Mouse (Mus musculus) heart, postnatal 14 days (tissue): ENCODE measurements around the gene Stum. TPM values are rescaled to one million over a fixed set of nuclear protein-coding genes. Genes with fewer than 3 reads are reported as not detected.
"Not testable (repeated sequence)": the region's sequence is repeated elsewhere in the genome, so short reads cannot be mapped to it uniquely, and the experiment has no call there.

Experiments
- DNase-seq, 2 experiments: peaks; one replicate each; pipeline ENCODE4 v3.0.0; 2021 to 2022
- intact Hi-C: fragments of 180-260 bp; cut with DNase I; formaldehyde crosslinking; loops from one replicate; pipeline ENCODE4 v1.15.1; 2025
- total RNA-seq, 2 experiments: library from RNA; stranded (reverse); gene quantifications; 2 replicates each; pipeline ENCODE4 v1.2.3; 2021

Gene Stum
- total RNA-seq, 2 experiments from 2014 or later, result 0.78 to 1.6 TPM

DNA sequence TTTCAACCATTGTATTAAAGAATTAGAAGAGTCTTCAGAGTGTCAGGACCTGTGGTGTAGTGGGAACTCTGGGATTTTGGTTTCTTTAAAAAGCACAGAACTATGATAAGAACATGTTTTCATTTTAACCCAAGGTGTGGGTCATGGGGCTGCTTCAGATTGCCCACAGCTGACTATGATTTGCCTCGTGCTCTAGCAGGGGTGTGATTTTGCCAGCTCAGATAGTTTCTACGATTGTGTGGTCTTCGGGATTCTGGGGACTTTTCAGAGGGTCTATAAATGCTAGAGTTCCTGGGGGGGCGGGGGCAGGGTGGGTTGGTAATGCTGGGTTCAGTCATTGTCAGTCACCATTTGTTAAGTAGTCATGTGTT lies 91.7 kb downstream of the Stum start:
- intact Hi-C loops, result loop anchor here (2.0 kb wide), 1 partner anchor 15 kb away; no protein-coding TSS in a partner anchor
- DNase-seq, result no peak

DNA sequence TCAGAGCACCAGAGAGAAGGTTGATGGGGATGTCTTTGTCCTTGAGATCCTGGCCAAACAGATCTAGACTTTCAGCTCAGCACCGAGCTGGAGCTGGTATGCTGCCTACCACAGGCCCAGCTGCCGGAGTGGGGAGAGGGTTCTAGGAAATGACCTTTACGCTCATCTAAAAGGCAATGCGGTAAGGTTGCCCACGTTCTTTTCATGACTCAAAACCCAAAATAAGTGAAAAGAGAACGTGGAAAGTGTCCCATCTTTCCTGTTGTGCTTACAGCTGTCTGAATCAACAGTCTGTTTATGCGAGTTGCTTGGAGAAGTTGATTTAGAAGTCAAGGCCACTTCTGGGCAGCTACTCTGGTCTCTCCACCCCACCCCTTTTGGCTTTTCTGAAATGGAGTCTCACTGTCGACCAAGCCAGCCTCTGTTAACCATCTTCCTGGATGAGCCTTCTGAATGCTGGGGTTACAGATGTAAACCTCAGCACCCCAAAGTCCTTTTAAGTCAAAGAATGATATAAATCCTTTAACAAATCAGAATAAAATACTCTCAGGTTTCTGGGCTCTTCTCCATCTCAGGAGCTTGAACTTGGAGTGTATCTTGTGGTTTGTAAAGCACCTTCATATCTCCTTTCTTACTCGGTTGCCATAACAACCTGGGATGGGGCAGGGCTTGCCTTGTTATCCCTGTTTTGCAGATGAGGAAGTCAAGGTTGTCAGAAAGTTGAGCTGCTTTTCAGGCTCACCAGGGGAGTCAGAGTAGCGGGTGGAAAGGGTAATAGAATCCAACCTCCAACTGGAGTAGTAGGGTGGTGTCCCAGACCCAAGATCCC lies 92.3 kb downstream of the Stum start:
- intact Hi-C loops, result loop anchor here (2.0 kb wide), 1 partner anchor 16 kb away; no protein-coding TSS in a partner anchor
- no peak for DNase-seq

DNA sequence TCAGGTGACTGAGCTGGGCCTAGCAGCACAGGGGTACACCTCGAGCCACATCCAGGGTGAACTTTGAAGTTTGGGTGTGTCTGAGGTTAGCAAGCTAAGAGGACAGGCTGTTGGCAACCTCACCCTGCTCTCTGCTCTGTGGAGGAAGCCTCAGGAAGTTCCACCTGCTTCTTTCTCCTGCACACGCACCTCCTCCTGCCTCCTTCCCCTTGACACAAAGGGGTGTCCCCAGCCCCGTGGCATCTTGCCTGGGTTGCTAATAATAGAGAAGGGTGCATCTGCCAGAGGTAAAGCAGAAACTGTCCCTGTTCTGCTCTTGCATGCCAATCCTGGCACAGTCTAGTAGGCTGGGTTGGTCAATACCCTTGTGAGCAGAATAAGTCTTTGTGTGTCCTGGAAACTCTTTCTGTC lies 93.0 kb downstream of the Stum start:
- intact Hi-C loops, result loop anchor here (2.0 kb wide), 1 partner anchor 16 kb away; no protein-coding TSS in a partner anchor
- peak; percentile 66 to 72 for DNase-seq

DNA sequence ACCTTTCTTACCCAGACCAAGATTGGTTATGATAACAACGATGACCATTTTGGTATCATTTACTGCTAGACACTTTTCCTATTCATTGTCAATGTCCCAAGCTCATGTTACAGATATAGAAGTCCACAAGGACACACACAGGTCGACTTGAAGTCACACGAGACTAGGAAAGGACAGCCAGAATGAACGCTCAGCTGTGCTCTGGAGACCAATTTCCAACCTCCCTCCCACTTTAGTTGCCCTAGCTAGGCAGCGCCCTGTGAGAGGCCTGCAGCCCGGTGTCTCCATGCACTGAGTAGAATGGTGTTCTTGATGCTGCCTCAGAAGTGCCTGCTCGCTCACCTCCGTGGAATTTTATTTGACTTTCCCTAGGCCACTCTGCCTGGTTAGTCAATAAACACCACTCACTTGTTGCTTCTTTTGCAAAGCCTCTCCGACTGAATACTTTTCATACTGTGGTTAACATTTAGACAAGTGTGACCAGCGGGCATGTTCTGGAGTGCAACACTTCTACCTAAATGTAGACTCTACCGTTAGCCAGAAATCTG lies 94.0 kb downstream of the Stum start:
- DNase-seq, intact Hi-C loops: not testable (repeated sequence)

DNA sequence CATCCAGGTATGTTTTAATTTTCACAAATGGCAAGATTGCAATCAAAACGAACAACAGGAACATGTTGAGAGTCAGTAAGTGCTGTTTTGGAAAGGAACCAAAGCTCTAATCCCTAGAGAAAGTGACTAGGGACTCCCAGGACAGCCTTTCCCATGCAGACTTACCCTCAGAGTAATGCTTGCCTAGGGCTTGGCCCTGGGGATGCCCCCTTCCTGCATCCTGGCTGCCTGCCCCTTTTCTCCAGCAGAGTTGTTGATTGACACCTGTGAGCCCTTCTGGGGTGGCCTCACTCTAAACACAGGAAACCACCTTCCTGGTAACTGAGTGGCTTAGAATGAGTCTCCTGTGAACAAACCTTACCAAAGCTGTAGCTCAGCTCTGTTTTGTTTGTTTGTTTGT lies 94.8 kb downstream of the Stum start:
- intact Hi-C loops, result no loop called here
- DNase-seq, result no peak

DNA sequence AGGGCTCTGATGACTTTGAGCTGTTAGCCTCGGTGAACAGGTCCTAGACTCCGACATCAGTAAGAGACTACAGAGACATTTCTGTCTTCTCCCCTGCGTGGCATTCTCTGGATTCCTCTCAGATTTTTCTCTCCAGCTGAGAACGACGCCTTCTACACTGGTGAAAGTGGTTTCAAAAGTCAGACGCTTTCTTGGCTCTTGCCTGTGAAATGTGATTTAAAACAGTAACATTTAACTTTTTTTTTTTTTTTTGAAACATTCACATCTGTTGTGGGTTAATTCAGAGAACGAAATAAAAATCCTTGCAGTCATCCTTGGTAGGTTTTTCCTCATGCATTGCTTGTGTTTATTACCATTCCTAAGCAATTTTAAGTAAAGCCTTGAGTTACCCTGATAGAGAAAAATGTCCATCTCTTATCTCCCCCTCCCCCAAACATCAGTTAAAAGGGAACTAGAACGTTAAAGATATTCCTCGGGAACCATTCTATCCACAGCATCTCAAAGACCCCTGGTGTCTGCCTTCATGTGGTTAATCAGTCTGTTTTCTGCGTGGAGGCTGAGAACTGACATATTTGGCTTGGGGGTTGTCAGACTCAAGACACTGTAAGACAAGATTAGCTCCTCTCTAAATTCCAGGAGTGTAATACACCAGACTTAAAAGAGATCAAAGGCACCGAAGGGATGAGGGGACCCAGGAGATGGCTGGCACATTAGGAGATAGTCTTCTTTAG lies 95.4 kb downstream of the Stum start:
- intact Hi-C loops, result loop anchor here (2.0 kb wide), 1 partner anchor 55 kb away; no protein-coding TSS in a partner anchor
- no peak for DNase-seq

DNA sequence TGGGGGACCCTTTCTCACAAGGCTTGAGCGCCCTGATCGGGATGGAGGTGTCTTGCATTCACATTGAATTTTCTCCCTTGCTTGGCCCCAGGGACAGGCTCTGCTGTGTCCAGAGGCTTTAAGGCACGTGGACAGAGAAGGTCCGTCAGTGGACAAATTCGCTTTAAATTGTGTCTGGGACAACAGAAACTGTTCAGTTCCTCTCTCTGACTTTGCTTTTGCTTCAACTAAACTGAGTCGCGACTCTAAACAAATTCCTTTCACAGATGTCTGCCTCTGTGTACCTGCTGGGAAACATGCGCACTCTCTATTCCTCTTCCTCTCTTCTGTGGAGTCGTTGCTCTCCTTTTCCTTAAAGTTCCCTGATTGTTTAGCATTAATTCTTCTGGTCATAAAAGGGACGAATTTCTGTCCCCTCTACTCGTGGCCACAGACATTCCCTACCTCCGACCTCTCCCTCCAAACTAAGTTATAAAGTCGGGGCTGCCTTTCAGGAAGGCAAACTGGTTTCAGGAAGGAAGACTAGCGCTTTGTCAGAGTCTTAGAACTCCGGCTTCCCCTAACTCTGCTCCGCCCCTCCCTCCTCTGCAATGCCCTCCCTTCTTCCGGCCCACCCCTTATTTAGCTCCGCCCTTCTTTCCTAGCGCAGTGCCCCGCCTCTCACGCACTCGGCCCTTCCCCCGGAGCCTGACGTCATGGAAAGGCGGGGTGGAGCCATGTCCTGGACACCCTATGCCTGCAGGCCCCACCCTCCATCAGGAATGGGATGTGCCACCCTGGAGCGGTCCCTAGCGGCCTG lies 96.2 kb downstream of the Stum start:
- intact Hi-C loops, result loop anchor here (2.0 kb wide), 1 partner anchor 54 kb away; no protein-coding TSS in a partner anchor
- DNase-seq, result peak; percentile 98 to 99

DNA sequence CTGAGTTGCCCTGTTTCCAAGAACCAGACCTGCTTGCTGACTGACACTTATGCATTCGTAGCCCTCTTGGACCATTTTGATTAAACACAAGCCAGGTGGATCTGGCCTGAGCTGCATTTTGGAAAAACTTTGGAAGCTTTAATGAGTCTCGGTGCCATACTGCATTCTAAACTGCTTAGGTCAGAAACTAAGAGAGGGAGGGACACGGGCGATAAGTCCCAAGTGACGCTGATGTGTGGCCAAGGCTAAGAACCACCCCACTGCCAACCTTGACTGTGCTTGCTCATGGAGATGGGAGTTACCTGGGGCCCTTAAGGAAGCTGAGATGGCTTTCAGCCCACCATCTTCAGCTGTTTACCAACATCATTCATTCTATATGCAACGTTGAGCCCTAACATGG lies 98.0 kb downstream of the Stum start:
- no peak for DNase-seq
- intact Hi-C loops, result no loop called here

DNA sequence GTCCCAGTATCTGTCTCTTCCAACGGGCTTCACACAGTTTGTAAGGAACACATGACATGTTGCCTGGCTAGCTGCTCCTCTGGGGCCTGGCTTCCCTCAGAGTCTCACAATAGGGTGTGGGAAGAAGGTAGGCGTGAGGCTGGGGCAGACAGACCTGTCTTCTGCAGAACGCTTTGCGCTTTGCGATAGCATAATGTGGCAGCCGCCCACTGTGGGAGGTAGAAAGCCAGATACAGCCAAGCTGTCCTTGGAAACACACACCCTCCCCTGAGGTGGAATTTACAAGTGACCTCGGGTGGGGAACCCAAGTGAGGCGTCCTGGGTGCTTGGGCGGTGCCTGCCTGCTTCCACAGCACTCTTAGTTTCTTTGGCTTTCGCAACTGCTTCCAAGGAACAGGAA lies 98.8 kb downstream of the Stum start:
- DNase-seq, result no peak
- intact Hi-C loops, result no loop called here

DNA sequence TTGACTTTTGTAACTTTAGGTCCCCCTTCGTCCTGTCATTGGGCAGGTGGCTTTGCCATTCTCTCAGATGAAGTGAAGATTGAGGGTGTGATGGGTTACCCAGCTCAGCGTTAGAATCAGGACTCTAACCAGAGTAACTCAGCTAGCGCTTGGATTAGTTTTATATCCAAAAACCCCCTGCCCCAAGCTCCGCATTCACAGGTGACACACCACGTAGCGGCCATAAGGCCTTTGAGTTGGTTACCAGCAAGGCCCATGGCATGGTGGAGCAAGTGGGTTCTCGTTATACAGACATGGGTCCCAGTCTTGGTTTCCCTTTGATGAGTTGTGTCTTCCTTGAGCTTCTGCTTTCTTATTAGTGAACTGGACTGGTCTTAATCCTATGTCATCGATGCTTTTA lies 99.4 kb downstream of the Stum start:
- DNase-seq, result no peak
- intact Hi-C loops, result loop anchor here (2.0 kb wide), 1 partner anchor 15 kb away; no protein-coding TSS in a partner anchor

Other genes with a start within 250 kb of the Stum start
- gene Psen2, start 220.1 kb downstream of the Stum start, total RNA-seq, result 10 to 100 TPM; 12.0 to 13.0 TPM
- gene Itpkb, start 153.0 kb downstream of the Stum start, total RNA-seq, result 10 to 100 TPM; 76.8 to 79.6 TPM
- 10 to 100 TPM; 57.4 to 63.8 TPM for gene Parp1, start 85.4 kb upstream of the Stum start, total RNA-seq
- gene Lin9, start 157.6 kb upstream of the Stum start, total RNA-seq, result 1 to 10 TPM; 3.8 to 4.1 TPM
- gene Mixl1, start 213.5 kb upstream of the Stum start, total RNA-seq, result not detected
- 10 to 100 TPM; 24.5 to 25.3 TPM for gene Acbd3, start 242.5 kb upstream of the Stum start, total RNA-seq